Mouse (Mus musculus) spleen, postnatal 10 days (tissue): ENCODE measurements around the gene Svop.
A peak's percentile ranks its signal among the peaks of the same experiment; 100 is the strongest.

Experiments
- DNase-seq, 2 experiments: peaks; one replicate each; pipeline ENCODE4 v3.0.0; 2021 to 2022; ENCODE audit warnings: low spot score in 2 of 2

Gene Svop

DNA sequence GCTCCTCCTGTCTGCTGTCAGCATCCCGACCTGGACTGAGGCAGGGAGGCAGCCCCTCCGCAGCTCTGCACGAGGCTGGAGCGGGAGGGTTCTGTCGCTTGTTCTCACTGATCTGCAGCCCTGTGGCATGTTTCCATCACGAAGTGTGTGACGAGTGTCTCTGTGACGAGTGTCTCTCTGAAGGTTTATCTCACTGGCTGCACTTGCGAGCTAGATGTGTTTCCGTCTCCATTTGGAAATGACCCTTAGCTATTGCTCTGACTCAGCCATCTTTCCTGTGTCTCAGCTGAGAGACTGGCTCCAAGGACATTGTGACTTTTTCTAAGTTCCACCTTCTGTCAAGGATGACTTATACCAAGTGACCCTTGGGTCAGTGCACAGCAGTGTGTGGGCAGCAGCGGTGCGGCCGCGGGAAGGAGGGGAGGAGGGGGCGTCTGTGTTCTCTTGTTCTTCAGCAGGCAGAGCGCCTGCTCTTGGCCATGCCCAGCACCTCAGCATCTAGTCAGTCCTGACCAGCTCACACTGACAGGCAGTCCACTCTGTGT, 15.1 kb upstream of the Svop start:
- DNase-seq: no peak

DNA sequence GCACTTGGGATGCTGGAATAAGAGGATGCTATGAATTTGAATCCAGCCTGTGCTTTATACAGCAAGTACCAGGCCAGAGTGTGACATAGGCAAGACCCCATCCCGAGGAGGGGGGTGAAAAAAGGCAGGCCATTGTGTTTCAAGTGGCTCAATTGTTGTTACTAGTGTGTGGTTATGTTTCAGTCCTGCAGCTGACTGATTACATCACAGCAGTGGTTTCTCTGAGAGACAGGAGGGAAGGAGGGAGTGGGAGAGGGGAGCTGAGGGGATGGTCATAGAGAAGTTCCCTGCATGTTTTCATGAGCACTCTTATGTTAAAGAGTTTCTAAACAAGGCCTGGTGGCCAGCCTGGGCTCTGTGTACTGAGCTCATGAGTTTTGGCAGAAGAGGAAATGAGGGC, 11.4 kb upstream of the Svop start:
- DNase-seq: no peak

DNA sequence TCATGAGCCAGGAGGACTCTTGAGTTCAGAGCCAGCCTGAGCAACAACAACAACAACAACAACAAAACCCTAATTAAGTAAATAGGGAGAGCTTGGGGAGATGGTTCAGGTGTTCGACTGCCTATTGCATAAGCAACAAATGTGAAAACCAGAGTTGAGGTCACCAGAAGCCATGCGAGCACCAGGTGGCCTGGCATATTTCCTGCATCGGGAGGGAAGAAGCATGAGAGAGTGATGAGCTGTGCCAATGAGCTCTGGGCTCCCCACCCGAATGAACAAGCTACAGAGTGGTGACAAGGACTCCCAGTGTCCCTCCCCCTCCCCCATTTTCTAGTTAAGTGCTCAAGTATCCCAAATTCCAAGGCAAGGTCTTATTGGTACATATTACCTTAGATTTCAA, 10.5 kb upstream of the Svop start:
- DNase-seq: no peak

DNA sequence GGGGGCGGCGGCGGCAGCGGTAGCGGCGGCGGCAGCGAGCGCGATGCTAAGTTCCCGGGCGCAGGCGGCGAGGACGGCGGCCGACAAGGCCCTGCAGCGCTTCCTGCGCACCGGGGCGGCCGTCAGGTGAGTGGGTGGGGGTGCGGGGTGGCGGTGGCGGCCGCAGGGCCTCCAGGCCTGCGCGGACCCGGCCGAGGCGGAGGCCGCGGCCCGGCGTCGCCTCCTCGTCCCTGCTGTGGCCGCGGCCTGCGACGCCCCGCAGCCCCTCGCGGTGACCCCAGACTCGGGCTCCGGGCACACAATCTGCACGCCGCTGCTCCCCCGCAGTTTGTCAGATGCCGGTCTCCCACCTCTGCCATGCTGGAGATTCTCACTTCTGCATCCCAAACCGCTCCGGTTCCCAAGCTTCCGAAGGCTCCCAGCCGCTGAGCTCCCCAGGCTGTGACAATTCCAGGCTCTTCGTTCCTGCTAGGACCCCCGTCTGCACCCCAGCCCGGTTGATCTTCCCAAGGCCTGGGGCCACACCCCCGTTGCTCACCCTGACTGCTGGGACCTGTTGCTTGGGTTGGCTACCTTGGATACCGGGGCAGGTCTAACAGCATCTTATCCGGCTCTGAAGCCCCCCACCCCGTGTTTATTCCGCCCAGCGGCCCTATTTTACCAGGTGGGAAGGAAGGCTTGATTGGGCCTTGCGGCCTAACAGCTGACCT, 9.2 kb upstream of the Svop start:
- peak; percentile 15 to 24 for DNase-seq

DNA sequence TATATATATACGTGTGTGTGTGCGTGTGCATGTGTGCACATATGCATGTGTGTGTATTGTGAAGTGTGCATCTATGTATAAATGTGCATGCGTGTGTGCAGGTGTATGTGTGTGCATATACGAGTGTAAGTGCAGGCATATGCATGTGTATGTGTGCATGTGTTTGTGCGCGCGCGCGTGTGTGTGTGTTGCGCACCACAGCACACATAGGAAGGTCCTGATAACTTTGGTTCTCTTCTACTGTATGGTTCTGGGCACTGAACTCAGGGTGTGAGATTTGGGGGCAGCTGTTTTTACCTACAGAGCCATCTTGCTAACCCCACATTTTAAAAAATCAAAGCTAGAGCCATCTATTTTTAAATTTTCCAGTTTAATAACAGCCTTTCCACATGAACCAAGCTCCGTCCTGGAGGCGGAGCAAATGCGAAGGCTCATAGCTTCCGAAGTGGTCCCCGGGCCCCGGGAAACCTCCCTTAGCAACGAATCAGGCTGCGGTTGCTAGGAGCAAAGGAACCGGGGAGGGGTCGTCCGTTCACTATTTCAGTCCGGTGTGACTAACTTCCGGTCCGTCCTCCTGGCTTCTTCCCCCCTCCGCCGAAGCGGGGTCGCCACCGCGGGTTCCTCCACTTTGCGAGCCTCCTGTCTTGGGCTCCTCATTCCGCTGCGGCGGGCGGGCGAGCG, 8.5 kb upstream of the Svop start:
- peak; percentile 80 to 82 for DNase-seq

DNA sequence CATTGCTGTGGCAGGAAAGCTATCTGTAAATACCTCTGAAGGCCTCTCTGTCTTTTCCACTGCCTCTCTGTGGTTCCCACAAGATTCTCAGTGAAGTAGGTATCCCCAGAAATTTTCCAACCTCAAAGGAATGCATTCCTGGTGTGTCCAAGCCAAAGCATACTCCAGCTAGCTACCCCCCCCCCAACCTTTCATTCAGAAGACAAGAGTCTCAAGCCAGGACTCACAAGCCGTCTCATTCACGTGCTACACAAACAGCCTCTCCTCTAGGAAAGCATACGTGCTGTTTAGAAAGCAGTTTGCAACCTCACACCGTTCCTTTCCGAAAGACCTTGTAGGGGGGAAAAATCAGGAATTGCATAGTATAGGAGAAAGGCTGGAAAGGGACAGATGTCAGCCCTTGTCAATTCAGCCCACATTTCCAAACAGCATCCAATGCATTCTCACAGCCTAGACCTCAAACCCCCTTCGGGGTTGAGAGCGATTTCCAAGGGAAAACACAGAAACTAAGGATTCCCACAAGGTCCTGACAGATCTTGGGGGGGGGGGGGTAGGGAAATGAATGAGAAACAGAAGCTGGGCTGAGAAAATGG, 853 bp downstream of the Svop start:
- DNase-seq: no peak

DNA sequence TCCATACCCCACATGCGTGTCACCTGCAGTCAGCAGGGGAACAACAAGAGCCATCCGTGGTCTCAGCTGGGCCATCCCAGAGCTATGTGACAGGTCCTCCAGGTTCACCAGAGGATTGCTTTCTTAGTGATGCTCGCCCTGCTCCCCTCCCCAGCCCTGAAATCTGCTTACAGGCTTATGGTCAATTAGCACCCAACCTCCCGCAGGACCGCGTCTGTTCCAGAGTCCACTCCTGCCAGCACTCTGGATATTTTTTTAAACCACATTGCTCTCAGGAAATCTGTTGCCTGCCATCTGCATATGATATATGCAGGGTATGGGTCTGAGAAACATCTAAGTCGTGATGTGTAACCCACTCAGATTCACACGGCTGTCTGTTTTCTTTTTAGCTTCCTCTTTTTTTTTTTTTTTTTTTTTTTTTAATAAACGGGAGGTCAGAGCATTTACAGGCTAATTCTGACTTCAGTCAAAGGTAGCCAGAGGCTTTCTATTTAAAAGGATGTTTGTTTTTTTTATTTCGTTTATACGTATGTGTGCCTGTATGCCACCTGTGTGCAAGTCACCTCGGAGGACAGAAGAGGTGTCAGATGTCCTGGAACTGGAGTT, 3.4 kb downstream of the Svop start:
- no peak for DNase-seq

DNA sequence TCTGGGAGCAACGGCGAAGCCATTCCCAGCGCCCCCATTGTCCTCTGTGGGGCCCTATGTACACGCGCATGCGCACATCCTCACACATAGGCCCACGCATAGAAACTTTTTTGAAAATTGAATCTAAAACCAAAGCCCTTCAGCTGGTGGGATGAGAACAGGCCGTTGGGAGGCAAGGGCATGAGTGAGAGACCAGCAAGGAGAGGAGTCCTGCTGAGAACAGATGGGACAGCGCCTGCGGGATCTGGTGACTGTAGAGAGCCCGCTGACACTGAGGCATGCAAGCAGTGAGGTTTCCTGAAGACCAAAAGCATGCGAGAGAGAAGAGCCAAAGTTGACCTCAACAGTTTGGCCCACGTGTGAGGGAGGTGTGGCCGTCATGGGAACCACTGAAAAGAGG, 5.9 kb downstream of the Svop start:
- DNase-seq: no peak

DNA sequence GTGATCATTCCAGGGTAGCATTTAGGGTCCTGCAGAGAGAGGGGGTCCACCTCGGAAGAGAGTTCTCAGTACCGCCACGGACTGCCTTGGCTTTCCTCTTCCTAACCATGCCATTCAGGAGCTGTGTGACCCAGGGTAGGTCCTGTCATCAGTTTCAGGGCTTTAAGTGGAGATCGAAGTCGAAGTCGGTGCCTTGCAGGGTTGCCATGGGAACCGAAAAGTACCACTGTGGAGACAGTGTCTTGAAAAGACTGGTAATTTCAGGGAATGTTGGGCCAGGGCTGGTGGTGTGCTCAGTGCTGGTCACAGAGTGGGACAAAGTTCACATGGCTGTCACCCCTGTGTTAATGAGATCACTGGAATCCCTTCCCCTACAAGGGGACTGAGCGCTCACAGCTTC, 14.4 kb downstream of the Svop start:
- DNase-seq: no peak

DNA sequence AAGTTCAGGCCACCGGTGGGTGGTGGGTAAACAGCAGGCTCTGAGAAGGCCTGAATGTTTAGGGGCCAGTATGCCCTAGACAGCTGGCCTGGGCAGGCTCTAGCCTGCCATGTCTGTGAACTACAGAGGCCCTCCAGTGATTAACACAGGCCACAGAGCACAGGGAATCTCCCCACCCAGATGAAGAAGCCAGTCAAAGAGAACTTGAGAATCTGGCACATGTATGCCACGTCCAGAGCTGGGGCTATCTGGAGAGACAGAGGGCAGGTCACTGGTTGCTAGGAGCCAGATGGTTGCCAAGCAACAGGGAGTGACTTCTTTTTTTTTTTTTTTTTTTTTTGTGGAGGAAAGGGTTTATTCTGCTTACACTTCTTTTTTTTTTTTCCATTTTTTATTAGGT, 19.1 kb downstream of the Svop start:
- no peak for DNase-seq

DNA sequence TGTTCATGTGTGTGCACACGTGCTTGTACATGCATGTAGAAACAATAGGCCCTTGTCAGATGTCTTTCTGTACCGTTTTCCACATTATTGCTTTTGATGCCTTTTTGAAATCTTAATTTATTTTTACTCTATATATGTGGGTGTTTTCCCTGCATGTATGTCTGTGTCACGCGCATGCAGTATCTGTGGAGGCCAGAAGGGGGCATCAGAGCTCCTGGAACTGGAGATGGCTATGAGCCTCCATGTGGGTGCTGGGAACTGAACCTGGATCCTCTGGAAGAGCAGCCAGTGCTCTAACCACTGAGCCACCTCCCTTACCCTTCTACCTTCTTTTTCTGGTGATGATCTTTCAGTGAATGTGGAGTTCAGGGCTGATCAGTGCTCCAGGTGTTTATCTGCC, 20.5 kb downstream of the Svop start:
- no peak for DNase-seq

DNA sequence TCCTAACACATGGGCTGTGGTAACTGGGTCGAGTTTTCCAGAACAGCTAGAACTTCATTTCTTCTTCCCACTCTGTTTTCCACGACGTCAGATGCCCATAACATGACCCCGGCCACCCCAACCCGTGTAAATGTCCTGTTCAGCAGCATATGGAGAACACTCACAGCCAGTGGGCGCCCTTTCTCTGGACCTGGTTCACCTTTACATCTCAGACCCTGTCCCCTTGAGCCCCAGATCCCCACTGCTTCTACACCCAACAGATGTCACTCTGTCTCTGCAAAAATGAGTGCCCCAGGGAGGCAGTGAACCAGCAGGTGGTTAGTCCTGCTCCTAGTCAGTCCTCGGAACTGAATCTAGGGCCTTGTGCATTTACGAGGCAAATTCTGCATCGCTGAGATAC, 23.4 kb downstream of the Svop start:
- no peak for DNase-seq

DNA sequence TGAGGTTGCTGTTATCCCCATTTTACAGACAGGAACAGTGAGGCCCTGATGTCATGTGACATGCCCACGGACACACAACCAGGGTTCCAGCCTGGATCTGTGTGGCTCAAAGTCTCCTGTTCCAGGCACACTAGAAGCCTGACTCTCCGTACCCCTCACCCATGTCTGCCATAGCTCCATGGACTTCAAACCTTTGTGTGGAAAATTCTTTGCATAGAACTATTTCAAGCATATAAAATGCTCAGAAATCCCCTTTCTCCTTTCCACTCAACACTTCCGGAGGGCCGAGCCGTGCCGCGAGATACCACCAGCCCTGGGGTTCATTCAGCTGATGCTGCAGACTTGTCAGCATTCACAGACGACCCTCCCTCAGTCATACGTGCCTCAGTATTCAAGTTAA, 23.8 kb downstream of the Svop start:
- DNase-seq: no peak

DNA sequence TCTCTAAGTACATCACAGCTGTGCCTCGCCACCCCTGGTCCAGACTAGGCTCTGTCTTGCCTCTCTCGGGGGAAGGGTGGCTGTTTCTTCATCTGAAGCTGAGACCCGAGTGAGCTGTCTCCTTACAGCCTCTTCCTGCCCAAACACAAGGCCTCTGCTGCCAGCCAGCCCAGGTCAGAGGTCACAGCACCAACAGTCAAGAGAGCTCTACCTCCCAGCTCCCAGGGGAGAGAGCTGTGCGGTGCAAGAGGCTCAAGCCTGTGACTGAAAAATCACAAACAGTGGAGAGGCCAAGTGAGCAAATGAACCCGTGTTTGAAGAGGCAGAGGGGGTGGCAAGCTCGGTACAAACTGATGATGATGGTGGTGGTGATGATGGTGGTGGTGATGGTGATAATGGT, 24.8 kb downstream of the Svop start:
- no peak for DNase-seq

DNA sequence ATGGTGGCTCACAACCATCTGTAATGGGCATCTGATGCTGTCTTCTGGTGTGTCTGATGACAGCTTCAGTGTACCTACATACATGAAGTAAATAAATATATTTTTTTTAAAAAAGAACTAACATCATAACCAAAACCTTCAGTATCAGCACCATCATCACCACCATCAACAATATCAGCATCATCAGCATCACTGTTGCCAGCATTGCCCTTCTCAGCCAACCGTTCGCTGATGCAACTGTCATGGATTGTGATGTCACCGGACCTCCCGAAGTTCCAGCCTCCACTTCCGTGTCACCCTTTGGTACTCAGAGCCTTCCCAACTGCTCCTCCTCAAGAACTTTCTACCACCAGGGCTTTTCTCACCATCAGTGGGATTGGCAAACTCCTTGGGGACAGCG, 26.2 kb downstream of the Svop start, which contains the start of gene Usp30:
Gene Usp30 (plus strand): TSS at position 301 of the 400 bp plus-strand sequence.
- DNase-seq: no peak

DNA sequence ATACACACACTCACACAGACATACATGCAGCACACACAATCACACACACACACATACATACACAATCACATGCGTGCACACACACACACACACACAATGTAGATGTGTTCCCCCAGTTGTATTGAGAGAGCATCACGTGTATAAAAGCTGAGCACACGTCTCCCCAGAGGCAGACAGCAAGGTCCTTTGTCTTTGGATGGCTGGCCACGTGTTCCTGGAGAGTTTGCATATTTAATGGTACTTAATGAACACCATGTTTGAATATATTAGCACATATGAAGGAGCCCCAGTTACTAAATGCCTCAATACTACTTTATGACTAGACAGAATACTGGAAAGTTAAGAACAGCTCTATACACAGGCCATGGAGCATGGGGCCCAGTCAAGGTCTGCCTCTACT, 27.4 kb downstream of the Svop start:
- DNase-seq: no peak

DNA sequence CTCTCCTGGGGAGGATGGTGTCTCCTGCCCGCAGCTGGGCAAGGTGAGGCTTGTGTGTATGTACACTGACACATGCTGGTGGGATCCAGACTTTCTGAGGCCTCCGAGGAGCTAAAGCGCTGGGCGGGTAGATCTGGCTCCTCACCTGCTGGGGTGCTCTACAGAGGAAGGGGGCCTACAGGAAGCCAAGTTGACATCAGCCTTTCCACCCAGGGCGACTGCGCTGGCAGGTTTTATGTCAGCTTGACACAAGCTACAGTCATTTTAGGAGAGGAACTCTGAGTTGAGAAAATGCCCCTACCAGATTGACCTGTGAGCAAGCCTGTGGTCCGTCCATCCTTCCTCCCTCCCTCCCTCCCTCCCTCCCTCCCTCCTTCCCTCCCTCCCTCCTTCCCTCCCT, 29.7 kb downstream of the Svop start:
- no peak for DNase-seq

DNA sequence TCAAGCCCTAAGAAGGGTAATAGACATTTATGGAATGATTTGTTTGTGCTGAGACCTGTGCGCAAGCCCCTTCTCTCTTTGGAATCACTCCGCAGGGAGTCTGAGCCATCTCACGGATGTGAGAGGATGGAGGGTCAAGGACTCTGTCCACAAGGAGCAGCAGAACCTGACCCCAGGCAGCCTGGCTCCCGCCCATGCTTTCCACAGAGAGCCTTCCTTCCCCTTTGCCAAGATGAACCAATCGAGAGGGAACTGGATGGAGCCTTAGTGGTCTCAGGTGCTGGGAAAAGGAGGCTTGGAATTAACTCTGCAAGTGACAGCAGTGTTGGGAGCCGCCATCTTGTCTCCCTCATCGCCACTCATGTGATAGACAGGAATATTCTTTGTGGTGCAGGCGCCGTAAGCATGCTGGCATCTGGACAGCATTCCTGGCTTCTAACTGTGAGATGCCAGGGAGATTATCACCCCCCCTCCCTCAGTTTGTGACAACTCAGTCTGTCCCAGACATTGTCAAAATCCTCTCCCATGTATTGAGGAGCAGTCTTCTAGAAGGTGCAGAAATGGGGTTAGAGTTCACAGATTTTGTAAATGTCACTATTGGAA, 34.1 kb downstream of the Svop start:
- DNase-seq: no peak

DNA sequence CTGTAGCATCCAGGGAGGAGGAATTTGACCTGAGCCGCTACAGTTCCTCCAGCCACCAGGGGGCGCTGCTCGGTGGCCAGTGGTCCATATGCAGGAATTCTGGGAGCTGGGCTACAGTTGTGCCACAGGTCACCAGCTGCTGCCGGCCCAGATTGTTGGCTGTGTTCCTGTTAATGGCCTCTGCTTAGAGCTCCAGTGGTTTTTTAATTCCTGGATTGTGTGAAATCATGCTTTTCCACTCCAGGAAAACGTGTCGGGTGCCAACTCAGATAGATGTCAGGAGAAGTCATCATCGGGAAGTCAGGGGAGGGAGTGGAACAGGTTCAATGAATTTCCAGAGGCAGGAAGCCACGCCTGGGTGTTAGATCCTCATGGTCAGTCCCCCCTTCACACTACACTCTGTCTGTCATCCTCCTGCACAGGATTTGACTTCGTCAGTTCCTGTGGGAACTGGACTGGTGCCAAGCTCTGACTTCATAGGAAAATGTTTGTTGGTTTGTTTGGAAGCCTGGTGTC, 39.1 kb downstream of the Svop start:
- peak; percentile 35 to 71 for DNase-seq

DNA sequence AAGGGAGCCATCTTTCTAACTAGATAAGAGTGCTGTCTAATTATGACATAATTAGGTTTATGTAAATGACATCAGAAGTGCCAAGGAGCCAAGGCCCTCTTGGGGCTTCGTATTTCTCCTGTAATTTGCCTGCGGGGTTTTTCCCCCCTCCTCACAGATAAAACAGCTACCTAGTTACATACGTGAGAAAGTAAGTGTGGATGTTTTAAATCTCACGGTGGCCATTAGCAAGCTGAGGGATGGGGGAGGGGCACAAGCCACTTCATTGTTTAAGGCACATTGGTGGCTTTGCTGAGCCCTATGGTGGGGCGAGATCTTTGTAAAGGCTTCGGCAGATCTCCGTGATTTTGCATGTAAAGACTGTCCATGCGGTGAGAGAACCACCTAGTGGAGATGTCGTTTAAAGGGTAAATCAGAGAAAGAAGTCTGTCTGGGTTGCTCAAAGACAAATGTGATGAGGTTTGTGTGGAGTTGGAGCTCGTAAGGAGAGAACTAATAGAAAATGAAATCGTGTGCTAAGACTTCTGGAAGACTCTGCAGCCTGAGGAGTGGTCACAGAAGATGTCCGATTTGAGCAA, 42.5 kb downstream of the Svop start:
- DNase-seq: no peak

DNA sequence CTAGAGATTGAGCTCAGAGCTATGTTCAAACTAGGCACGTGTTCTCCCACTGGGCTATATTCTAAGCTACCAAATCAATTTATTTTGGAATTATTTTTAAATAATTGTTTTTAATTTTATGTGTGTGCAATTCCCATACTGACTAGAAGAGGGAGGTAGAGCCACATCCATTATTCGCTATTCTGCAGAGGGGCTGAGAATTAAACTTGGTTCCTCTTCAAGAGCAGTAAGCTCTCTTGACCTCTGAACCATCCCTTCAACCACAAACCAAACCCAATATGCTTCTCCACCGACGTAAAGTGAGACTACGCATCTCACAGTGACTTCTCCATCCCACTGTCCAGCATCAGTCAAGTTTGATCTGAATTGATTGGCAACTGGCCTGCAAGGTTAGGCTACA, 44.2 kb downstream of the Svop start:
- no peak for DNase-seq

DNA sequence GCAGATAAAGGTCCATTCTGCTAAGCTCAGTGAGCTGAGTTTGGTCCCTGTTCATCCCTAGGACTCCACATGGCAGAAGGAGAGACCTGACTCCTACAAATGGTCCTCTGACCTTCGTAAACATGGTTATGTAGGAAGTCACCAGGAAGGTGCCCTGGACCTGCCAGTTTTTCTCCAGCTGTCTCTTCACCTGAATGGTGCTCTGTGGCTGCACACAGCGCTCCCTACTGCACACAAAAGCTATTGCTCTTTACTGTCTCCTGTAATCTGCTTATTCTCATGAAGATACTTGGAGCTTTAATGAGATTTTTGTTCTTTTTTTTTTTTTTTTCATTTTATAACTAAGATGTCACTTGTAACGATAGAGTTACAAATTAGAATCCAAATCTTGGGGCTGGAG, 44.8 kb downstream of the Svop start:
- no peak for DNase-seq
